9 mouse cellular contexts compared by ENCODE assay signal in the genomic region with DNA sequence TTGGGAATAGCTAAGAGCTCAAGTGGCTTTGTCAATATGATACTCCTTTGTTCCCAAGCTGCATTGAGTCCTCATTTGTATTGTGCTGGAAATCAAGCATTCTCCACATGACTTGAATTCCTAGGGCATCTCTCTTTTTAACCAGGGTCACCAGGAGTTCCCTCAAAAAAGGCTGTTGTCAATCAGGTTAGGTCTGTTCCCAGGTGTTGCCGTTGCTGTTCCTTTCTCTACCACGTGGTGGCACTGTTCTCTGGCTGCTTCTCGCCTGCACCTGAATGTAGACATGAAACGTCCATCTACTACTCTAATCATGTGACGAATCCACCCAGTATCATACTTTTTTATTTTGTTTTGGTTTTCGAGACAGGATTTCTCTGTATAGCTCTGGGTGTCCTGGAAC.
DNase-seq lines count a peak whose midpoint lies in the region; ATAC-seq and TF ChIP-seq lines count a peak whose summit lies in the region.
"Had no signal": no experiment of that assay in that cellular context is flagged by ENCODE, and none has a peak within 500 bp of the region (broad histone marks: within the 10 kb centered on the region; RNA-seq: fewer than 3 reads in every experiment).

No protein-coding gene starts in this region.

- peak; percentile 91 for TF ChIP-seq CTCF in gastrocnemius, adult 2 months (IDR thresholded peaks at IDR 0.05)

- no peaks in the 10 kb centered on the region for H3K27me3 ChIP-seq in midbrain, embryonic 11.5 days (ENCODE audit: control insufficient read depth, insufficient read depth, low read length)
- no peaks in the 10 kb centered on the region for H3K27me3 ChIP-seq in midbrain, embryonic 15.5 days (replicated peaks)
- H3K27me3 ChIP-seq in intestine, embryonic 16.5 days (replicated peaks; ENCODE audit: control insufficient read depth, insufficient read depth, low read length), result no peaks in the 10 kb centered on the region
- H3K27me3 ChIP-seq in limb, embryonic 10.5 days (ENCODE audit: low read depth, poor library complexity, severe bottlenecking), result no peaks in the 10 kb centered on the region
- H3K27me3 ChIP-seq: embryonic facial prominence, embryonic 13.5 days had no signal

- peak; percentile 95 for DNase-seq in midbrain, embryonic 11.5 days (ENCODE audit: low spot score, missing footprints)
- DNase-seq in cerebellum, adult 18-20 months, result peak; percentile 39 to 47
- peak; percentile 64 for DNase-seq in gastrocnemius, adult 2 months
- DNase-seq in limb, embryonic 10.5 days (ENCODE audit: low spot score), result peak; percentile 66
- DNase-seq in natural killer cell, adult 2 months (ENCODE audit: low spot score in 2 of 2), result peak; percentile 52 to 81
- peak; percentile 40 to 46 for DNase-seq in thymus, adult 18-20 months

- no peaks in the 10 kb centered on the region for H3K36me3 ChIP-seq in midbrain, embryonic 11.5 days (ENCODE audit: control insufficient read depth, insufficient read depth, low read length)
- H3K36me3 ChIP-seq in midbrain, embryonic 15.5 days (replicated peaks), result no peaks in the 10 kb centered on the region
- no peaks in the 10 kb centered on the region for H3K36me3 ChIP-seq in intestine, embryonic 16.5 days (ENCODE audit: control insufficient read depth, insufficient read depth, low read length)
- no peaks in the 10 kb centered on the region for H3K36me3 ChIP-seq in limb, embryonic 10.5 days
- H3K36me3 ChIP-seq: embryonic facial prominence, embryonic 13.5 days had no signal

- WGBS in midbrain, embryonic 11.5 days, result 42% methylated on average over 6 of the region's 6 CpGs
- WGBS in midbrain, embryonic 15.5 days, result 37% methylated on average over 6 of the region's 6 CpGs
- 32% methylated on average over 6 of the region's 6 CpGs for WGBS in intestine, embryonic 16.5 days
- WGBS in limb, embryonic 10.5 days, result 36% methylated on average over 6 of the region's 6 CpGs

- H3K4me1 ChIP-seq in midbrain, embryonic 11.5 days (ENCODE audit: control insufficient read depth, insufficient read depth, low read length), result no peaks in the 10 kb centered on the region
- H3K4me1 ChIP-seq in midbrain, embryonic 15.5 days, result no peaks in the 10 kb centered on the region
- H3K4me1 ChIP-seq in intestine, embryonic 16.5 days (ENCODE audit: control insufficient read depth, insufficient read depth, low read length), result no peaks in the 10 kb centered on the region
- no peaks in the 10 kb centered on the region for H3K4me1 ChIP-seq in limb, embryonic 10.5 days
- H3K4me1 ChIP-seq: embryonic facial prominence, embryonic 13.5 days had no signal

- peak; percentile 63 for ATAC-seq in midbrain, embryonic 11.5 days (ENCODE audit: low FRiP score)
- ATAC-seq in midbrain, embryonic 15.5 days (replicated peaks), result no peak
- ATAC-seq in intestine, embryonic 16.5 days, result 0 out of 2 replicates have a peak, but pooled peaks have one; percentile 46

- H3K27ac ChIP-seq in midbrain, embryonic 11.5 days (ENCODE audit: low read depth, low read length), result no peak overlapping the region
- H3K27ac ChIP-seq in midbrain, embryonic 15.5 days, result no peak overlapping the region
- H3K27ac ChIP-seq in gastrocnemius, adult 2 months, result no peak overlapping the region
- no peak overlapping the region for H3K27ac ChIP-seq in intestine, embryonic 16.5 days (ENCODE audit: low read length)
- no peak overlapping the region for H3K27ac ChIP-seq in limb, embryonic 10.5 days
- H3K27ac ChIP-seq: embryonic facial prominence, embryonic 13.5 days had no signal

- no peaks in the 10 kb centered on the region for H3K9me3 ChIP-seq in midbrain, embryonic 11.5 days (ENCODE audit: control insufficient read depth, low read length)
- H3K9me3 ChIP-seq in midbrain, embryonic 15.5 days, result no peaks in the 10 kb centered on the region
- no peaks in the 10 kb centered on the region for H3K9me3 ChIP-seq in intestine, embryonic 16.5 days (ENCODE audit: control insufficient read depth, low read length)
- no peaks in the 10 kb centered on the region for H3K9me3 ChIP-seq in limb, embryonic 10.5 days (replicated peaks)
- H3K9me3 ChIP-seq: embryonic facial prominence, embryonic 13.5 days had no signal

- H3K4me2 ChIP-seq in midbrain, embryonic 11.5 days, result no peak overlapping the region
- H3K4me2 ChIP-seq in midbrain, embryonic 15.5 days, result no peak overlapping the region
- H3K4me2 ChIP-seq in intestine, embryonic 16.5 days (ENCODE audit: low read depth, low read length), result no peak overlapping the region
- H3K4me2 ChIP-seq: embryonic facial prominence, embryonic 13.5 days had no signal

- H3K9ac ChIP-seq in midbrain, embryonic 11.5 days (ENCODE audit: low read length), result no peak overlapping the region
- no peak overlapping the region for H3K9ac ChIP-seq in midbrain, embryonic 15.5 days
- H3K9ac ChIP-seq in intestine, embryonic 16.5 days (ENCODE audit: low read depth, low read length), result no peak overlapping the region
- H3K9ac ChIP-seq: embryonic facial prominence, embryonic 13.5 days had no signal

- intact Hi-C loops in gastrocnemius, adult 2 months (cut with DNase I), result loop anchor here (2.0 to 5.0 kb wide), 2 partner anchors 42 to 381 kb away; no protein-coding TSS in a partner anchor

- no peak overlapping the region for H3K4me3 ChIP-seq in midbrain, embryonic 11.5 days (ENCODE audit: low read depth, low read length)
- no peak overlapping the region for H3K4me3 ChIP-seq in midbrain, embryonic 15.5 days
- no peak overlapping the region for H3K4me3 ChIP-seq in gastrocnemius, adult 2 months
- H3K4me3 ChIP-seq in intestine, embryonic 16.5 days (ENCODE audit: low read length), result no peak overlapping the region
- H3K4me3 ChIP-seq in limb, embryonic 10.5 days, result no peak overlapping the region
- H3K4me3 ChIP-seq: embryonic facial prominence, embryonic 13.5 days had no signal

Comparison
In these comparisons a context has a peak if more than half of its experiments do, and no peak if none do; other contexts are left out.
1. DNase-seq: peak in every context shown above with its lines; median percentile 95 in midbrain, embryonic 11.5 days; 66 in natural killer cell, adult 2 months; 66 in limb, embryonic 10.5 days; 64 in gastrocnemius, adult 2 months; 43 in cerebellum, adult 18-20 months; 43 in thymus, adult 18-20 months.